Mouse (Mus musculus) MEL (cell line): ENCODE results near the gene Med16.

ENCODE experiments used
- CTCF ChIP-seq, 3 experiments: IDR thresholded peaks in 2 of 3; conservative IDR thresholded peaks in 1 of 3; 2 replicates each; pipeline ENCODE4 v1.5.1; 2011 to 2012; ENCODE audit warnings: low read length in 3 of 3, low read depth in 2 of 3, mild to moderate bottlenecking in 2 of 3, improper control_type of control experiment in 1 of 3, inconsistent platforms in 1 of 3, mixed read lengths in 1 of 3, moderate library complexity in 1 of 3; ENCODE audit not compliant: control insufficient read depth in 1 of 3, insufficient read depth in 1 of 3, poor library complexity in 1 of 3, severe bottlenecking in 1 of 3
- EP300 ChIP-seq, 2 experiments: IDR thresholded peaks; 2 replicates each; pipeline ENCODE4 v1.6.1; 2011; ENCODE audit warnings: improper control_type of control experiment in 2 of 2, low read length in 2 of 2, low read depth in 1 of 2, mild to moderate bottlenecking in 1 of 2
- ETS1 ChIP-seq: IDR thresholded peaks from 2 replicates; pipeline ENCODE4 v1.6.1; 2012; ENCODE audit warnings: low read depth, mild to moderate bottlenecking, inconsistent platforms, low read length, improper control_type of control experiment, moderate library complexity
- GATA1 ChIP-seq: IDR thresholded peaks from 2 replicates; pipeline ENCODE4 v1.6.1; 2011; ENCODE audit warnings: low read depth, low read length, improper control_type of control experiment
- MAFK ChIP-seq: IDR thresholded peaks from 2 replicates; pipeline ENCODE4 v1.6.1; 2011; ENCODE audit warnings: low read depth, mild to moderate bottlenecking, low read length, improper control_type of control experiment, borderline replicate concordance
- MYC ChIP-seq: IDR thresholded peaks from 2 replicates; pipeline ENCODE4 v1.6.1; 2011; ENCODE audit warnings: low read depth, mild to moderate bottlenecking, low read length, improper control_type of control experiment, moderate library complexity
- NELFE ChIP-seq: IDR thresholded peaks from 2 replicates; pipeline ENCODE4 v1.6.1; 2011; ENCODE audit warnings: low read depth, low read length, improper control_type of control experiment
- POLR2A ChIP-seq, 2 experiments: IDR thresholded peaks; 2 replicates each; pipeline ENCODE4 v1.6.1; 2011 to 2012; ENCODE audit warnings: low read length in 2 of 2, mild to moderate bottlenecking in 2 of 2, control low read depth in 1 of 2, improper control_type of control experiment in 1 of 2, low read depth in 1 of 2, moderate library complexity in 1 of 2; ENCODE audit not compliant: control insufficient read depth in 1 of 2, insufficient read depth in 1 of 2, poor library complexity in 1 of 2
- POLR2AphosphoS2 ChIP-seq: IDR thresholded peaks from 2 replicates; pipeline ENCODE4 v1.6.1; 2011; ENCODE audit warnings: low read length, improper control_type of control experiment
- RCOR1 ChIP-seq: IDR thresholded peaks from 2 replicates; pipeline ENCODE4 v1.6.1; 2012; ENCODE audit warnings: low read depth, mild to moderate bottlenecking, inconsistent platforms, low read length, improper control_type of control experiment
- TAL1 ChIP-seq: IDR thresholded peaks from 2 replicates; pipeline ENCODE4 v1.6.1; 2012; ENCODE audit warnings: mild to moderate bottlenecking, inconsistent platforms, low read length, moderate library complexity, mixed read lengths
- TCF12 ChIP-seq: IDR thresholded peaks from 2 replicates; pipeline ENCODE4 v1.6.1; 2014; ENCODE audit warnings: low read depth, mild to moderate bottlenecking, inconsistent platforms, low read length, improper control_type of control experiment, moderate library complexity
- USF1 ChIP-seq: IDR thresholded peaks from 2 replicates; pipeline ENCODE4 v1.6.1; 2014; ENCODE audit warnings: low read depth, mild to moderate bottlenecking, inconsistent platforms, low read length, improper control_type of control experiment, moderate library complexity

DNA sequence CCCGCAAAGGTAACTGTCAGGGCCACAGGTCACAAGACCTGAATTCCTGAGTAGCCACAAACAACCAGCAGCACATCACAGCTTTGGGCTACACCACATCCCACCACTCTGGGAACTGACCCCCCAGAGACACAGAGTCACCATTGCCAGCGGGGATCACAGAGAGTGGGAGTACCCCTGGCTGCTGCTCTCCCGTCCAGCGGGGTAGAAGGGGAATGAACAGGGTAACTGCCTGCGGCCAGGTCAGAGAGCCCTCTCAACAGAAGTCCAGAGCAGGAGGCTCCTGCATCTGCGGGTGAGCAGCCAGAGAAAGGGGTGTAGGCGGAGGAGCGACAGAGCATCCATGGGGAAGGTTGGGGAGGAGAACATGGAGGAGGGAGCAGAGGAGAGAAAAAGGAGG is 7.4 kb upstream of the Med16 start:
- TF ChIP-seq EP300 (IDR thresholded peaks at IDR 0.05; ENCODE audit: low read depth in 1 of 2, low read length in 2 of 2), result no peak
- no peak for TF ChIP-seq TCF12
- TF ChIP-seq POLR2A (IDR thresholded peaks at IDR 0.05; ENCODE audit: control insufficient read depth in 1 of 2, insufficient read depth in 1 of 2, low read depth in 1 of 2, low read length in 2 of 2, poor library complexity in 1 of 2), result no peak
- no peak for TF ChIP-seq GATA1
- TF ChIP-seq RCOR1, result no peak
- no peak for TF ChIP-seq MYC
- no peak for TF ChIP-seq CTCF (IDR thresholded peaks at IDR 0.05 in 2 of 3, conservative IDR thresholded peaks at IDR 0.05 in 1 of 3; ENCODE audit: control insufficient read depth in 1 of 3, insufficient read depth in 1 of 3, low read depth in 2 of 3, low read length in 3 of 3, poor library complexity in 1 of 3, severe bottlenecking in 1 of 3)
- TF ChIP-seq ETS1, result no peak
- no peak for TF ChIP-seq TAL1
- no peak for TF ChIP-seq MAFK
- no peak for TF ChIP-seq POLR2AphosphoS2
- TF ChIP-seq USF1, result no peak
- no peak for TF ChIP-seq NELFE
